Comparison of ENCODE assay signal across 23 mouse cellular contexts in genomic region chr14:62833036-62833435, GRCm38 (mm10). TPM values are rescaled to one million over a fixed set of nuclear protein-coding genes. Genes with fewer than 3 reads are reported as not detected.
DNase-seq lines count a peak whose midpoint lies in the region; ATAC-seq and TF ChIP-seq lines count a peak whose summit lies in the region.
"Had no signal": no experiment of that assay in that cellular context is flagged by ENCODE, and none has a peak within 500 bp of the region (broad histone marks: within the 10 kb centered on the region; RNA-seq: fewer than 3 reads in every experiment).

No protein-coding gene starts in this region.

- WGBS in heart, embryonic 12.5 days = 70% methylated on average over 7 of the region's 7 CpGs

- H3K4me1 ChIP-seq in heart, embryonic 12.5 days (replicated peaks) = 0 out of 2 replicates have a peak, but pooled peaks cover 11% of the 10 kb centered on the region
- H3K4me1 ChIP-seq: embryonic facial prominence, embryonic 13.5 days; forebrain, embryonic 12.5 days had no signal

- no peak overlapping the region for H3K27ac ChIP-seq in heart, embryonic 12.5 days (ENCODE audit: poor library complexity, severe bottlenecking)
- H3K27ac ChIP-seq in left cerebral cortex, adult 2 months = peak overlapping the region; percentile 59; the same call in 1 of the 2 replicates
- H3K27ac ChIP-seq: embryonic facial prominence, embryonic 13.5 days; embryonic facial prominence, embryonic 15.5 days; forebrain, embryonic 10.5 days; forebrain, embryonic 12.5 days had no signal

- ATAC-seq in heart, embryonic 12.5 days (ENCODE audit: insufficient number of reproducible peaks, low FRiP score) = no peak
- ATAC-seq: forebrain, embryonic 14.5 days; forebrain, embryonic 16.5 days had no signal

- H3K4me2 ChIP-seq in heart, embryonic 12.5 days = no peak overlapping the region
- H3K4me2 ChIP-seq: embryonic facial prominence, embryonic 13.5 days; embryonic facial prominence, embryonic 15.5 days; forebrain, embryonic 12.5 days had no signal

- no peaks in the 10 kb centered on the region for H3K9me3 ChIP-seq in heart, embryonic 12.5 days (replicated peaks)
- H3K9me3 ChIP-seq: embryonic facial prominence, embryonic 13.5 days; embryonic facial prominence, embryonic 15.5 days; forebrain, embryonic 10.5 days; forebrain, embryonic 12.5 days had no signal

- TF ChIP-seq CTCF in left cerebral cortex, adult 2 months (IDR thresholded peaks at IDR 0.05) = no peak

- no peaks in the 10 kb centered on the region for H3K27me3 ChIP-seq in heart, embryonic 12.5 days (replicated peaks)
- H3K27me3 ChIP-seq: embryonic facial prominence, embryonic 13.5 days; embryonic facial prominence, embryonic 15.5 days; forebrain, embryonic 12.5 days had no signal

- H3K9ac ChIP-seq in heart, embryonic 12.5 days = no peak overlapping the region
- H3K9ac ChIP-seq: embryonic facial prominence, embryonic 13.5 days; embryonic facial prominence, embryonic 15.5 days; forebrain, embryonic 12.5 days had no signal

- intact Hi-C loops in left cerebral cortex, adult 2 months (cut with DNase I) = loop anchor here (1.0 kb wide), 1 partner anchor 72 kb away; the partner anchor contains the start of gene Ints6

- H3K4me3 ChIP-seq in heart, embryonic 12.5 days = no peak overlapping the region
- H3K4me3 ChIP-seq in left cerebral cortex, adult 2 months = no peak overlapping the region
- H3K4me3 ChIP-seq: embryonic facial prominence, embryonic 13.5 days; embryonic facial prominence, embryonic 15.5 days; erythroblast, embryonic 14.5 days; forebrain, embryonic 10.5 days; forebrain, embryonic 12.5 days had no signal

- no peaks in the 10 kb centered on the region for H3K36me3 ChIP-seq in heart, embryonic 12.5 days
- H3K36me3 ChIP-seq: embryonic facial prominence, embryonic 13.5 days; embryonic facial prominence, embryonic 15.5 days; forebrain, embryonic 10.5 days; forebrain, embryonic 12.5 days had no signal

- peak; percentile 83 for DNase-seq in heart, adult 11 months
- no peak for DNase-seq in left cerebral cortex, adult 2 months (ENCODE audit: extremely low spot score in 1 of 2, low spot score in 2 of 2)
- no peak for DNase-seq in left cerebral cortex, adult 8-10 months (ENCODE audit: low spot score in 2 of 2)
- DNase-seq in testis, postnatal 14 days (ENCODE audit: low spot score) = peak; percentile 45
- no peak for DNase-seq in testis, postnatal 10 days (ENCODE audit: low spot score)
- DNase-seq: adrenal gland, adult 2 months; adrenal gland, postnatal 14 days; adrenal gland, postnatal 36 days; cerebellum, adult 11 months; cerebellum, adult 18-20 months; cerebellum, adult 8-10 months; cerebellum, adult 9-11 months; cerebellum, postnatal 14 days; cerebellum, postnatal 36 days; embryo, embryonic 11 days had no signal

RNA-seq across cellular contexts. Expression of gene Wdfy2, which starts 4.4 kb away (rescaled TPM):
- 8.8 and 8.9 TPM in 2 replicates for polyA plus RNA-seq in heart, embryonic 12.5 days (2016; fragmentation: Nextera tagmentation; extraction: Ambion mirVana)
- 10 to 100 TPM; 12.4 to 15.8 TPM for total RNA-seq in left cerebral cortex, adult 2 months (2021)
- 10 to 100 TPM; 11.9 to 13.6 (median 13.3) TPM for total RNA-seq in left cerebral cortex, adult 8-10 months (2022)

Comparison
In these comparisons a context has a peak if more than half of its experiments do, and no peak if none do; other contexts are left out.
1. DNase-seq: peak in heart, adult 11 months (single experiment) and testis, postnatal 14 days (single experiment); none in left cerebral cortex, adult 2 months (0 of 2), left cerebral cortex, adult 8-10 months (0 of 2) and testis, postnatal 10 days (single experiment).